Mouse (Mus musculus) right cerebral cortex, adult 18-20 months (tissue): Measurements from ENCODE around the gene Tmtc1.

Experiments
- DNase-seq: peaks from one replicate; pipeline ENCODE4 v3.0.0; 2022; ENCODE audit warnings: mixed read lengths

Gene Tmtc1

GRCm38 (mm10) chr6:148227542-148227941 is 216.6 kb downstream of the Tmtc1 start:
- no peak for DNase-seq

- no peak for DNase-seq
These were observed 221.5 kb downstream of the Tmtc1 start for GRCm38 (mm10) chr6:148222686-148223085.

- DNase-seq = no peak
These were observed 225.7 kb downstream of the Tmtc1 start for GRCm38 (mm10) chr6:148218235-148219076.

GRCm38 (mm10) chr6:148216752-148217151 is 227.4 kb downstream of the Tmtc1 start:
- no peak for DNase-seq

GRCm38 (mm10) chr6:148214765-148215164 is 229.4 kb downstream of the Tmtc1 start:
- peak; percentile 56 for DNase-seq

- DNase-seq = peak; percentile 99
These were observed 232.1 kb downstream of the Tmtc1 start, which contains the start of gene Ergic2 for GRCm38 (mm10) chr6:148211897-148212680. TSS of gene Ergic2 (minus strand) at chr6:148212374.

GRCm38 (mm10) chr6:148211391-148211876 is 232.8 kb downstream of the Tmtc1 start:
- no peak for DNase-seq

- no peak for DNase-seq
These were observed 236.7 kb downstream of the Tmtc1 start for GRCm38 (mm10) chr6:148207522-148207921.

- DNase-seq = no peak
These were observed 239.1 kb downstream of the Tmtc1 start for GRCm38 (mm10) chr6:148205134-148205533.

GRCm38 (mm10) chr6:148199729-148200128 is 244.5 kb downstream of the Tmtc1 start:
- no peak for DNase-seq

GRCm38 (mm10) chr6:148199177-148199576 is 245.0 kb downstream of the Tmtc1 start:
- DNase-seq = no peak

- no peak for DNase-seq
These were observed 250.1 kb downstream of the Tmtc1 start for GRCm38 (mm10) chr6:148193972-148194701.

- no peak for DNase-seq
These were observed 258.5 kb downstream of the Tmtc1 start for GRCm38 (mm10) chr6:148185694-148186093.
